Mouse (Mus musculus): ENCODE data around the gene Pnisr. TPM values are rescaled to one million over a fixed set of nuclear protein-coding genes. Genes with fewer than 3 reads are reported as not detected.

Gene Pnisr
- polyA plus RNA-seq, 1 experiment from 2014 or later: 114 TPM

Other genes with a start within 250 kb of the Pnisr start
- not detected in 2 replicates for gene Prdm13, start 161.6 kb upstream of the Pnisr start, polyA plus RNA-seq (2014; fragmentation: Nextera tagmentation; extraction: Ambion mirVana)
- gene Ccnc, start 119.9 kb upstream of the Pnisr start, polyA plus RNA-seq (2014; fragmentation: Nextera tagmentation; extraction: Ambion mirVana): 42.1 and 42.7 TPM in 2 replicates
- gene Usp45, start 80.4 kb upstream of the Pnisr start, polyA plus RNA-seq (2014; fragmentation: Nextera tagmentation; extraction: Ambion mirVana): 10.5 and 11.5 TPM in 2 replicates
- 8.9 and 10.3 TPM in 2 replicates for gene Tstd3, start 80.4 kb upstream of the Pnisr start, polyA plus RNA-seq (2014; fragmentation: Nextera tagmentation; extraction: Ambion mirVana)
- 12.6 and 12.7 TPM in 2 replicates for gene Coq3, start 32.1 kb downstream of the Pnisr start, polyA plus RNA-seq (2014; fragmentation: Nextera tagmentation; extraction: Ambion mirVana)
- 8.1 and 8.7 TPM in 2 replicates for gene Faxc, start 83.7 kb downstream of the Pnisr start, polyA plus RNA-seq (2014; fragmentation: Nextera tagmentation; extraction: Ambion mirVana)